Mouse (Mus musculus): ENCODE measurements around the gene Hbb-bh1.

GRCm38 (mm10) chr7:103810746-103811145, 32.2 kb downstream of the Hbb-bh1 start:
- no peak for TF ChIP-seq CTCF (IDR thresholded peaks at IDR 0.05; ENCODE audit: low read depth, low read length)
- TF ChIP-seq POLR2A (IDR thresholded peaks at IDR 0.05; ENCODE audit: insufficient read depth, low read length): no peak
- TF ChIP-seq EP300 (IDR thresholded peaks at IDR 0.05; ENCODE audit: insufficient read depth, low read depth, low read length): no peak

All from ES-Bruce4 (cell line).